Mouse (Mus musculus): Measurements from ENCODE around the gene Rsl24d1. TPM values are rescaled to one million over a fixed set of nuclear protein-coding genes. Genes with fewer than 3 reads are reported as not detected.
"Not testable (repeated sequence)": the region's sequence is repeated elsewhere in the genome, so short reads cannot be mapped to it uniquely, and the experiment has no call there.

Gene Rsl24d1
- polyA plus RNA-seq, 1 experiment from 2014 or later = 114 TPM

GRCm38 (mm10) chr9:73105141-73105540, 8.1 kb upstream of the Rsl24d1 start:
- no peak overlapping the region for H3K4me2 ChIP-seq (replicated peaks; ENCODE audit: low read depth, low read length)
- H3K4me3 ChIP-seq (ENCODE audit: low read depth, low read length) = no peak overlapping the region
- WGBS = 64% methylated on average over 1 of the region's 1 CpGs
- H3K9ac ChIP-seq (replicated peaks; ENCODE audit: low read depth, low read length) = no peak overlapping the region
- H3K27me3 ChIP-seq (ENCODE audit: control insufficient read depth, insufficient read depth, low read length) = no peaks in the 10 kb centered on the region
- no peaks in the 10 kb centered on the region for H3K9me3 ChIP-seq (ENCODE audit: control insufficient read depth, low read depth, low read length)
- H3K36me3 ChIP-seq (ENCODE audit: control insufficient read depth, insufficient read depth, low read length) = no peaks in the 10 kb centered on the region
- 0 out of 2 replicates have a peak, but pooled peaks cover 3% of the 10 kb centered on the region for H3K4me1 ChIP-seq (ENCODE audit: control insufficient read depth, insufficient read depth, low read length)
- no peak overlapping the region for H3K27ac ChIP-seq (ENCODE audit: low read length)
- ATAC-seq (ENCODE audit: insufficient number of reproducible peaks, insufficient read depth, low FRiP score, low read depth) = no peak

GRCm38 (mm10) chr9:73105771-73106170, 7.5 kb upstream of the Rsl24d1 start:
- no peaks in the 10 kb centered on the region for H3K9me3 ChIP-seq (ENCODE audit: control insufficient read depth, low read depth, low read length)
- no peak overlapping the region for H3K4me2 ChIP-seq (replicated peaks; ENCODE audit: low read depth, low read length)
- no peaks in the 10 kb centered on the region for H3K36me3 ChIP-seq (ENCODE audit: control insufficient read depth, insufficient read depth, low read length)
- H3K27ac ChIP-seq (ENCODE audit: low read length) = no peak overlapping the region
- ATAC-seq (ENCODE audit: insufficient number of reproducible peaks, insufficient read depth, low FRiP score, low read depth) = no peak
- H3K27me3 ChIP-seq (ENCODE audit: control insufficient read depth, insufficient read depth, low read length) = no peaks in the 10 kb centered on the region
- no peak overlapping the region for H3K4me3 ChIP-seq (ENCODE audit: low read depth, low read length)
- no peak overlapping the region for H3K9ac ChIP-seq (replicated peaks; ENCODE audit: low read depth, low read length)
- H3K4me1 ChIP-seq (ENCODE audit: control insufficient read depth, insufficient read depth, low read length) = 0 out of 2 replicates have a peak, but pooled peaks cover 3% of the 10 kb centered on the region

GRCm38 (mm10) chr9:73116704-73117103, 3.5 kb downstream of the Rsl24d1 start:
- H3K9ac ChIP-seq (replicated peaks; ENCODE audit: low read depth, low read length) = not testable (repeated sequence)

GRCm38 (mm10) chr9:73118012-73118411, 4.8 kb downstream of the Rsl24d1 start:
- no peak for ATAC-seq (ENCODE audit: insufficient number of reproducible peaks, insufficient read depth, low FRiP score, low read depth)
- Histone ChIP-seq H3K4me1 (ENCODE audit: control insufficient read depth, insufficient read depth, low read length) (no peaks in the 10 kb centered on the region), H3K9me3 (ENCODE audit: control insufficient read depth, low read depth, low read length) (no peaks in the 10 kb centered on the region), H3K4me3 (ENCODE audit: low read depth, low read length) (no peak overlapping the region), H3K27ac (ENCODE audit: low read length) (no peak overlapping the region), H3K4me2 (replicated peaks; ENCODE audit: low read depth, low read length) (no peak overlapping the region), H3K36me3 (ENCODE audit: control insufficient read depth, insufficient read depth, low read length) (peaks cover 44% of the 10 kb centered on the region), H3K27me3 (ENCODE audit: control insufficient read depth, insufficient read depth, low read length) (no peaks in the 10 kb centered on the region), H3K9ac (replicated peaks; ENCODE audit: low read depth, low read length) (no peak overlapping the region)
- WGBS = 80% methylated on average over 4 of the region's 4 CpGs

More at GRCm38 (mm10) chr9:73116704-73117103, 3.5 kb downstream of the Rsl24d1 start:
- H3K27ac ChIP-seq (ENCODE audit: low read length); H3K27me3 ChIP-seq (ENCODE audit: control insufficient read depth, insufficient read depth, low read length); H3K4me2 ChIP-seq (replicated peaks; ENCODE audit: low read depth, low read length); H3K4me1 ChIP-seq (ENCODE audit: control insufficient read depth, insufficient read depth, low read length); ATAC-seq (ENCODE audit: insufficient number of reproducible peaks, insufficient read depth, low FRiP score, low read depth); H3K9me3 ChIP-seq (ENCODE audit: control insufficient read depth, low read depth, low read length); H3K4me3 ChIP-seq (ENCODE audit: low read depth, low read length): not testable (repeated sequence)
- 91% methylated on average over 5 of the region's 6 CpGs for WGBS
- peaks cover 39% of the 10 kb centered on the region for H3K36me3 ChIP-seq (ENCODE audit: control insufficient read depth, insufficient read depth, low read length)

GRCm38 (mm10) chr9:73121735-73122134, 8.5 kb downstream of the Rsl24d1 start:
- WGBS = 69% methylated on average over 8 of the region's 8 CpGs
- no peaks in the 10 kb centered on the region for H3K27me3 ChIP-seq (ENCODE audit: control insufficient read depth, insufficient read depth, low read length)
- H3K36me3 ChIP-seq (ENCODE audit: control insufficient read depth, insufficient read depth, low read length) = peaks cover 68% of the 10 kb centered on the region
- H3K9ac ChIP-seq (replicated peaks; ENCODE audit: low read depth, low read length) = no peak overlapping the region
- H3K4me1 ChIP-seq (ENCODE audit: control insufficient read depth, insufficient read depth, low read length) = no peaks in the 10 kb centered on the region
- ATAC-seq (ENCODE audit: insufficient number of reproducible peaks, insufficient read depth, low FRiP score, low read depth) = no peak
- H3K4me2 ChIP-seq (replicated peaks; ENCODE audit: low read depth, low read length) = no peak overlapping the region
- no peak overlapping the region for H3K4me3 ChIP-seq (ENCODE audit: low read depth, low read length)
- H3K27ac ChIP-seq (ENCODE audit: low read length) = no peak overlapping the region
- no peaks in the 10 kb centered on the region for H3K9me3 ChIP-seq (ENCODE audit: control insufficient read depth, low read depth, low read length)

- Histone ChIP-seq H3K27me3 (ENCODE audit: control insufficient read depth, insufficient read depth, low read length) (no peaks in the 10 kb centered on the region), H3K9me3 (ENCODE audit: control insufficient read depth, low read depth, low read length) (no peaks in the 10 kb centered on the region), H3K27ac (ENCODE audit: low read length) (no peak overlapping the region), H3K4me1 (ENCODE audit: control insufficient read depth, insufficient read depth, low read length) (no peaks in the 10 kb centered on the region), H3K4me3 (ENCODE audit: low read depth, low read length) (no peak overlapping the region), H3K9ac (replicated peaks; ENCODE audit: low read depth, low read length) (no peak overlapping the region), H3K36me3 (ENCODE audit: control insufficient read depth, insufficient read depth, low read length) (peaks cover 71% of the 10 kb centered on the region), H3K4me2 (replicated peaks; ENCODE audit: low read depth, low read length) (no peak overlapping the region)
- ATAC-seq (ENCODE audit: insufficient number of reproducible peaks, insufficient read depth, low FRiP score, low read depth) = no peak
- WGBS = 89% methylated on average over 8 of the region's 8 CpGs
Observed at GRCm38 (mm10) chr9:73125043-73125570, 11.9 kb downstream of the Rsl24d1 start.

- H3K27ac ChIP-seq (ENCODE audit: low read length) = no peak overlapping the region
- WGBS = 90% methylated on average over 2 of the region's 2 CpGs
- no peak overlapping the region for H3K4me3 ChIP-seq (ENCODE audit: low read depth, low read length)
- no peaks in the 10 kb centered on the region for H3K4me1 ChIP-seq (ENCODE audit: control insufficient read depth, insufficient read depth, low read length)
- H3K9me3 ChIP-seq (ENCODE audit: control insufficient read depth, low read depth, low read length) = no peaks in the 10 kb centered on the region
- no peak overlapping the region for H3K9ac ChIP-seq (replicated peaks; ENCODE audit: low read depth, low read length)
- no peak overlapping the region for H3K4me2 ChIP-seq (replicated peaks; ENCODE audit: low read depth, low read length)
- no peaks in the 10 kb centered on the region for H3K27me3 ChIP-seq (ENCODE audit: control insufficient read depth, insufficient read depth, low read length)
- no peak for ATAC-seq (ENCODE audit: insufficient number of reproducible peaks, insufficient read depth, low FRiP score, low read depth)
- peaks cover 51% of the 10 kb centered on the region for H3K36me3 ChIP-seq (ENCODE audit: control insufficient read depth, insufficient read depth, low read length)
Observed at GRCm38 (mm10) chr9:73127457-73127856, 14.2 kb downstream of the Rsl24d1 start.

- Histone ChIP-seq H3K4me2 (replicated peaks; ENCODE audit: low read depth, low read length) (no peak overlapping the region), H3K36me3 (ENCODE audit: control insufficient read depth, insufficient read depth, low read length) (peaks cover 35% of the 10 kb centered on the region), H3K9me3 (ENCODE audit: control insufficient read depth, low read depth, low read length) (no peaks in the 10 kb centered on the region), H3K4me3 (ENCODE audit: low read depth, low read length) (no peak overlapping the region), H3K4me1 (ENCODE audit: control insufficient read depth, insufficient read depth, low read length) (no peaks in the 10 kb centered on the region), H3K27me3 (ENCODE audit: control insufficient read depth, insufficient read depth, low read length) (no peaks in the 10 kb centered on the region), H3K27ac (ENCODE audit: low read length) (no peak overlapping the region), H3K9ac (replicated peaks; ENCODE audit: low read depth, low read length) (no peak overlapping the region)
- ATAC-seq (ENCODE audit: insufficient number of reproducible peaks, insufficient read depth, low FRiP score, low read depth) = no peak
- WGBS = 85% methylated on average over 8 of the region's 8 CpGs
Observed at GRCm38 (mm10) chr9:73129875-73130274, 16.6 kb downstream of the Rsl24d1 start.

GRCm38 (mm10) chr9:73130529-73130928, 17.3 kb downstream of the Rsl24d1 start:
- H3K27ac ChIP-seq (ENCODE audit: low read length) = no peak overlapping the region
- H3K9ac ChIP-seq (replicated peaks; ENCODE audit: low read depth, low read length) = no peak overlapping the region
- no peaks in the 10 kb centered on the region for H3K4me1 ChIP-seq (ENCODE audit: control insufficient read depth, insufficient read depth, low read length)
- WGBS = 84% methylated on average over 4 of the region's 4 CpGs
- no peaks in the 10 kb centered on the region for H3K9me3 ChIP-seq (ENCODE audit: control insufficient read depth, low read depth, low read length)
- no peak overlapping the region for H3K4me2 ChIP-seq (replicated peaks; ENCODE audit: low read depth, low read length)
- H3K4me3 ChIP-seq (ENCODE audit: low read depth, low read length) = no peak overlapping the region
- no peaks in the 10 kb centered on the region for H3K27me3 ChIP-seq (ENCODE audit: control insufficient read depth, insufficient read depth, low read length)
- peaks cover 29% of the 10 kb centered on the region for H3K36me3 ChIP-seq (ENCODE audit: control insufficient read depth, insufficient read depth, low read length)
- no peak for ATAC-seq (ENCODE audit: insufficient number of reproducible peaks, insufficient read depth, low FRiP score, low read depth)

Measured in stomach, embryonic 14.5 days (tissue).